16 mouse cellular contexts compared by ENCODE assay signal in genomic region chr14:55348098-55348497, GRCm38 (mm10).
DNase-seq lines count a peak whose midpoint lies in the region; ATAC-seq and TF ChIP-seq lines count a peak whose summit lies in the region.
"Had no signal": no experiment of that assay in that cellular context is flagged by ENCODE, and none has a peak within 500 bp of the region (broad histone marks: within the 10 kb centered on the region; RNA-seq: fewer than 3 reads in every experiment).

No protein-coding gene starts in this region.

- intact Hi-C loops in heart, postnatal 25 days (cut with DNase I), result no loop called here
- intact Hi-C loops in heart, postnatal 10 days (cut with DNase I), result no loop called here

- 78% methylated on average over 4 of the region's 4 CpGs for WGBS in intestine, embryonic 15.5 days

- TF ChIP-seq CTCF in brain, embryonic 14.5 days (IDR thresholded peaks at IDR 0.05; ENCODE audit: borderline replicate concordance, extremely low read depth, insufficient read depth, insufficient read length), result no peak

- H3K9me3 ChIP-seq in intestine, embryonic 15.5 days, result no peaks in the 10 kb centered on the region
- H3K9me3 ChIP-seq: forebrain, embryonic 15.5 days; liver, embryonic 12.5 days; lung, embryonic 15.5 days; midbrain, embryonic 12.5 days had no signal

- no peak overlapping the region for H3K9ac ChIP-seq in intestine, embryonic 15.5 days
- H3K9ac ChIP-seq: forebrain, embryonic 15.5 days; liver, embryonic 12.5 days; lung, embryonic 15.5 days; midbrain, embryonic 12.5 days had no signal

- H3K4me3 ChIP-seq in intestine, embryonic 15.5 days (replicated peaks), result no peak overlapping the region
- H3K4me3 ChIP-seq: forebrain, embryonic 15.5 days; left cerebral cortex, adult 2 months; liver, embryonic 12.5 days; lung, embryonic 15.5 days; midbrain, embryonic 12.5 days had no signal

- no peak overlapping the region for H3K27ac ChIP-seq in intestine, embryonic 15.5 days
- H3K27ac ChIP-seq: forebrain, embryonic 15.5 days; left cerebral cortex, adult 2 months; liver, embryonic 12.5 days; lung, embryonic 15.5 days; macrophage; midbrain, embryonic 12.5 days had no signal

- H3K36me3 ChIP-seq in intestine, embryonic 15.5 days, result no peaks in the 10 kb centered on the region
- H3K36me3 ChIP-seq: forebrain, embryonic 15.5 days; liver, embryonic 12.5 days; lung, embryonic 15.5 days; midbrain, embryonic 12.5 days had no signal

- no peaks in the 10 kb centered on the region for H3K4me1 ChIP-seq in intestine, embryonic 15.5 days (replicated peaks)
- H3K4me1 ChIP-seq: forebrain, embryonic 15.5 days; lung, embryonic 15.5 days; midbrain, embryonic 12.5 days had no signal

- no peaks in the 10 kb centered on the region for H3K27me3 ChIP-seq in intestine, embryonic 15.5 days (replicated peaks)
- H3K27me3 ChIP-seq: forebrain, embryonic 15.5 days; liver, embryonic 12.5 days; lung, embryonic 15.5 days; midbrain, embryonic 12.5 days had no signal

- no peak for ATAC-seq in intestine, embryonic 15.5 days
- no peak for ATAC-seq in megakaryocyte-erythroid progenitor cell, adult 5-6 weeks (replicated peaks; ENCODE audit: low FRiP score, low TSS enrichment, poor library complexity, severe bottlenecking)
- ATAC-seq: forebrain, embryonic 15.5 days; liver, embryonic 12.5 days had no signal

- no peak for TF ChIP-seq POLR2A in brain, embryonic 14.5 days (IDR thresholded peaks at IDR 0.05; ENCODE audit: borderline replicate concordance, extremely low read depth, insufficient read depth, insufficient read length, poor library complexity, severe bottlenecking)

- peak; percentile 67 for DNase-seq in heart, adult 8-10 months (ENCODE audit: low spot score)
- DNase-seq in heart, postnatal 25 days (ENCODE audit: low spot score), result no peak
- DNase-seq in brain, embryonic 14.5 days (ENCODE audit: low read depth), result peak; percentile 52
- peak; percentile 82 for DNase-seq in cerebellum, adult 8-10 months
- DNase-seq in heart, postnatal 10 days, result peak; percentile 21 to 62
- DNase-seq: adrenal gland, postnatal 25 days; B cell, adult 2 months; thymus, adult 2 months had no signal

- no peak overlapping the region for H3K4me2 ChIP-seq in intestine, embryonic 15.5 days (replicated peaks)
- H3K4me2 ChIP-seq: forebrain, embryonic 15.5 days; liver, embryonic 12.5 days; lung, embryonic 15.5 days; midbrain, embryonic 12.5 days had no signal
